Mouse (Mus musculus) small intestine, adult 2 months (tissue): Measurements from ENCODE around the gene Sema6d.

Source experiments
- CTCF ChIP-seq: fragments of 200-500 bp; IDR thresholded peaks from 2 replicates; pipeline ENCODE4 v1.5.1; 2012; ENCODE audit warnings: low read depth, mild to moderate bottlenecking, control low read depth, inconsistent platforms, low read length, moderate library complexity, mixed read lengths; ENCODE audit not compliant: insufficient replicate concordance, insufficient read length; ENCODE audit errors: extremely low read depth
- POLR2A ChIP-seq: fragments of 200-500 bp; IDR thresholded peaks from 2 replicates; pipeline ENCODE4 v1.6.1; 2012; ENCODE audit warnings: low read depth, mild to moderate bottlenecking, control low read depth, inconsistent platforms, low read length, moderate library complexity

DNA sequence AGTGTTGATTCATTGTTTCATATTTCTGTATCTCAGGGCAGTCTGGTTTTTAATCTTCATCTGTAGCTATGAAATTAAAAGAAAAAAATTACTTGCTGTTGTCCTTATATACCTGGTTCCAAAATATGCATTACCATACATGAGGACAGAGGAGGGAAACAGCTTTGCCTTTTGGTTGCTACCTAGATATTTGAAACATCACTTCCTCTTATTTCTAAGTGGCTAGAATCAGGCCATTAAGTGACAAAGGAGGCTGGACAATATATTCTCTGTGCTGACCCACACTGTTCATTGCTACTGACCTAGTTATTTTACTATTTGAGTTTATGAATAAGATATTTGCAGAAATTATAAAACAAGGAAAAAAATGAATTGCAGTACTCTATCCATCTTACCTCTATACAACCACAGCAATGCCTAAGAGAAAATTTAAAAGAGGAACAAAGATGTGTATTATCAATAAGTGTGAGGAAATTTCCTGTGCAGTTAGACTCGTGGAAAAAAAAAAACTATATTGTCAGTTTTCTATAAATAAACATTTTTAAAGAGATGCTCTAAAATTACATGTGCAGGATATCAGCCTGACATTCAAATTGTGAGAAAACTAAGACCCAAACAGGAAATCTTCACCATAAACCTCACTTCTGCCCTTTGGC is 330.5 kb downstream of the Sema6d start:
- no peak for TF ChIP-seq CTCF
- TF ChIP-seq POLR2A: no peak
